Mouse (Mus musculus): ENCODE measurements around the gene Coasy. TPM values are rescaled to one million over a fixed set of nuclear protein-coding genes. Genes with fewer than 3 reads are reported as not detected.

The Coasy gene
- polyA plus RNA-seq, 1 experiment: 0.65 TPM

DNA sequence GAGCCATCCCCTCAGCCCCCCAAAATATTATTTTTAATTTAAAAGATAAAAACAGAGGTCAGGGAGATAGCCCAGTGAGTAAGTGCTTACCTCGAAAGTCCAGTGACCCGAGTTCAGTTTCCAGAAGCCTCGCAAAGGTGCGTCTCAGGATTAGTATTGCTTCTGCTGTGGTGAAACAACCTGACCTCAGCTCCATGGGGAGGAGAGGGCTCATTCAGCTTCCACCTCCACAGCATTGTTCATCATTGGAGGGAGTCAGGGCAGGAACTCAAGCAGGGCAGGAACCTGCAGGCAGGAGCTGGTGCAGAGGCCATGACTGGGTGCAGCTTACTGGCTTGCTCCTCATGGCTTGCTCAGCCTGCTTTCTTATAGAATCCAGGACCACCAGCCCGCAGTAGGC lies 21.3 kb upstream of the Coasy start:
- Histone ChIP-seq H3K4me3 (replicated peaks) (no peak overlapping the region), H3K4me1 (ENCODE audit: control insufficient read depth) (peaks cover 68% of the 10 kb centered on the region), H3K9me3 (ENCODE audit: control insufficient read depth, low read length) (no peaks in the 10 kb centered on the region), H3K27me3 (ENCODE audit: control insufficient read depth) (no peaks in the 10 kb centered on the region), H3K36me3 (ENCODE audit: control insufficient read depth) (peaks cover 99% of the 10 kb centered on the region)
- TF ChIP-seq TAL1 (IDR thresholded peaks at IDR 0.05; ENCODE audit: low read length): no peak
- no peak for TF ChIP-seq GATA1 (IDR thresholded peaks at IDR 0.05; ENCODE audit: low read length)

DNA sequence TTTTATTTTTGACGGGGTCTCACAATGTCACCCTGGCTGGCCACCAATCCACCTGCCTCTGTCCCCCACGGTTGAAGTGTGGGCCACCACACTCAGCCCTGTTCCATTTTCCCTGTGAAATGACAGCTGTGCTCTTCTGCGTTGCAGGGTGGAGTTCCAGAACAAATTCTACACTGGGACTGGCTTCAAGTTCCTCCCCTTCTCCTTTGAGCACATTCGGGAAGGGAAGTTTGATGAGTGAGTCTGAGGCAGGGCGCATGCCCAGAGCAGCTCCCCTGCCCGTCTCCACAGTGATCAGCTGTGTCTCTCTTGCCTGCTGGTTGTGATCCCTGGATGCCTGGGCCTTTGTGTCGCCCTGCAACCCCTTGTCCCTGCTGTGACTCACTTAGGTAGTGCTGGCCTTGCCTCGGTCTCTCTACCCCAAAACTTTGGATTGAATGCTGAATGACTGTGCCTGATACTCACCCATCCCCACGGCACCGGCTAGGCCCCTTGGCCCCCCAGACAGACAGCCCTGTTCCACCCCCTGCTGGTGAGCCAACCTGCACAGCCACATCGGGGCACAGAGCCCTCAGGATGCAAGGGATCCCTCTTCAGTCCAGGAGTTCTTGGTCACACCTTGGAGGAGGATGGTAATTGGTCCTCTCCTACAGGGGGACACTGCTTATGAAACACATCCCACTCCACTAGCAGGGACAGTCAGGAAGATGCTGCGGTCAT lies 20.0 kb upstream of the Coasy start:
- TF ChIP-seq GATA1 (IDR thresholded peaks at IDR 0.05; ENCODE audit: low read length) (no peak), TAL1 (IDR thresholded peaks at IDR 0.05; ENCODE audit: low read length) (no peak)
- H3K27me3 ChIP-seq (ENCODE audit: control insufficient read depth): no peaks in the 10 kb centered on the region
- peaks cover 79% of the 10 kb centered on the region for H3K4me1 ChIP-seq (ENCODE audit: control insufficient read depth)
- H3K36me3 ChIP-seq (ENCODE audit: control insufficient read depth): peaks cover 90% of the 10 kb centered on the region
- H3K9me3 ChIP-seq (ENCODE audit: control insufficient read depth, low read length): no peaks in the 10 kb centered on the region
- no peak overlapping the region for H3K4me3 ChIP-seq (replicated peaks)

DNA sequence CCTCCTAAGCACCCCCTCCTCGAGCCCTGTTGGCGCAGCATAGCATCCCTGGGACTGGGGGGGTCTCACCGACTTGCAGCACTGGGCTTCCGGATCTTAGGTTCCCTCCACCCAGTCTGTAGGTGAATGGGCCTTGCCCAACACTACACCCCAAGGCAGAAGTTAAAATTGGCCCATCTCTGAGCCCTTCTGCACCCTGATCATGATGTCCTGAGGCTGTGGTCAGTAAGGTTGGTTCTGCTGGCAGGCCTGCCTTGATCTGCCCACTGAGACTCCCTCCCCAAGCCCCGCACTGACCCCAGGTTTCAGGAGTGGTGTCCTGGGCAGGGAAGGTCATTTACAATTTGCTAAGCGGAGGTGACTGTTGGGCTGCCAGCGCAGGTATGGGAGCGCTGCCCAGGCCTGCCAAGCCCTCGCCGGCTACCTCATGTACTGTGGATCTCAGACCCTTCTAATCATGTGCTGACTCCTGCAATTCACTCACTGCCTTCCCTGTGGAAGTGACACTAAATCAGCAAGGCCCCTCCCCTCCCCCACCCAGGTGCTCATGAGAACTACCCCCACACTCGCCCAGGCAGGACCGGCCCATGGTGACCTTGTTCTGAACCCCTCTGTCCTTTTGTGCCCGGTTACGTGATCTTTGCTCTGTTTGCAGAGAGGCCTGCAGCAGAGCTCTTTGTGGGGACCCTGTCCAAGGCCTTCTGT lies 19.2 kb upstream of the Coasy start:
- H3K36me3 ChIP-seq (ENCODE audit: control insufficient read depth): peaks cover 82% of the 10 kb centered on the region
- TF ChIP-seq TAL1 (IDR thresholded peaks at IDR 0.05; ENCODE audit: low read length): no peak
- TF ChIP-seq GATA1 (IDR thresholded peaks at IDR 0.05; ENCODE audit: low read length): no peak
- peaks cover 73% of the 10 kb centered on the region for H3K4me1 ChIP-seq (ENCODE audit: control insufficient read depth)

GRCm38 (mm10) chr11:101063676-101064327 lies 18.6 kb upstream of the Coasy start:
- peak; percentile 81 for TF ChIP-seq GATA1 (IDR thresholded peaks at IDR 0.05; ENCODE audit: low read length)
- peak; percentile 93 for TF ChIP-seq TAL1 (IDR thresholded peaks at IDR 0.05; ENCODE audit: low read length)
- peaks cover 76% of the 10 kb centered on the region for H3K36me3 ChIP-seq (ENCODE audit: control insufficient read depth)
- H3K4me1 ChIP-seq (ENCODE audit: control insufficient read depth): peaks cover 66% of the 10 kb centered on the region
- H3K27me3 ChIP-seq (ENCODE audit: control insufficient read depth): peaks cover 13% of the 10 kb centered on the region
- no peaks in the 10 kb centered on the region for H3K9me3 ChIP-seq (ENCODE audit: control insufficient read depth, low read length)
- peak overlapping the region; percentile 43 for H3K4me3 ChIP-seq (replicated peaks)

More for the DNA sequence above, 19.2 kb upstream of the Coasy start:
- Histone ChIP-seq H3K27me3 (ENCODE audit: control insufficient read depth) (peaks cover 6% of the 10 kb centered on the region), H3K9me3 (ENCODE audit: control insufficient read depth, low read length) (no peaks in the 10 kb centered on the region), H3K4me3 (replicated peaks) (peak overlapping the region; percentile 43)

GRCm38 (mm10) chr11:101064462-101064861 lies 17.9 kb upstream of the Coasy start:
- Histone ChIP-seq H3K9me3 (ENCODE audit: control insufficient read depth, low read length) (no peaks in the 10 kb centered on the region), H3K27me3 (ENCODE audit: control insufficient read depth) (peaks cover 19% of the 10 kb centered on the region), H3K4me3 (replicated peaks) (peak overlapping the region; percentile 43), H3K4me1 (ENCODE audit: control insufficient read depth) (peaks cover 69% of the 10 kb centered on the region), H3K36me3 (ENCODE audit: control insufficient read depth) (peaks cover 69% of the 10 kb centered on the region)
- TF ChIP-seq TAL1 (IDR thresholded peaks at IDR 0.05; ENCODE audit: low read length) (no peak), GATA1 (IDR thresholded peaks at IDR 0.05; ENCODE audit: low read length) (no peak)

GRCm38 (mm10) chr11:101065002-101065401 lies 17.4 kb upstream of the Coasy start:
- H3K4me3 ChIP-seq (replicated peaks): no peak overlapping the region
- H3K27me3 ChIP-seq (ENCODE audit: control insufficient read depth): peaks cover 23% of the 10 kb centered on the region
- peaks cover 75% of the 10 kb centered on the region for H3K4me1 ChIP-seq (ENCODE audit: control insufficient read depth)
- no peak for TF ChIP-seq GATA1 (IDR thresholded peaks at IDR 0.05; ENCODE audit: low read length)
- TF ChIP-seq TAL1 (IDR thresholded peaks at IDR 0.05; ENCODE audit: low read length): no peak
- peaks cover 64% of the 10 kb centered on the region for H3K36me3 ChIP-seq (ENCODE audit: control insufficient read depth)
- no peaks in the 10 kb centered on the region for H3K9me3 ChIP-seq (ENCODE audit: control insufficient read depth, low read length)

DNA sequence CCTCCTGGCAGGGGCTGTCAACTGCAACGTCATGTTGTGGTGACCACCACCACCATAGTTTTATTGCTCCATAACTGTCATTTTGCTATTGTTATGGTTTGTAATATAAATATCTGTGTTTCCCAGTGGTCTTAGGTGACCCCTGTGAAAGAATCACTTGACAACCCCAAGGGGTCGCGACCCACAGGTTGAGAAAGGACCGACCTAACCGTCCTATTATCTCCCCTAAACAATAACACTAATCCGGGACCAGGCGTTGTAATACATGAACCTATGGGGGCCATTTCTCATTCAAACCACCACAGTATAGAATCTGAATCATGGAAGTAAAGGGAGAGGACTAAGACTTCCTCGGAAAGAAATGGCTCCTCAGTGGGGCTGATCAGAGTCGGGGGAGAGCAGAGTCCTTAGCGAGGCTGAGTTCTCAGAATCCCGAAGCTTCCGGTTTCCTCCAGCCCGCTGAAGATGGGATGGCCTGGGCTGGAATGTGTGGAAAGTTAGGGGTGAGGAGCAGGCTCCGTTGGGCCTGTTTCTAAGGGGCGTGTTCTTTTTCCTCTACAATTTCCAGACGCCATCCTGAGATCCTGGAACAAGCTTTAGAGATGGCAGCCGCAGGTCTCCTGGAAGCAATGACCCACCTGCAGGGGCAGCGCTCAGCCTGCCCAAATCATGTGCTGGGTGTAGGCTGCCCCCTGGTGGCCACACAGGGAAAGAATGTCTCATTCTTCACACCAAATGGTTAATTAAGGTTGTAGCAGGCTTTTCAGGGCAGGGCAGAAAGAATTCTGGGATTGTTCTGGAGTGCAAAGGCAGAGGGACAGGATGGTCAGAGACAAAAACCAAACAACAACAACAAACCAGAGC lies 15.6 kb upstream of the Coasy start:
- peak overlapping the region; percentile 40 for H3K4me3 ChIP-seq (replicated peaks)
- peaks cover 78% of the 10 kb centered on the region for H3K4me1 ChIP-seq (ENCODE audit: control insufficient read depth)
- TF ChIP-seq TAL1 (IDR thresholded peaks at IDR 0.05; ENCODE audit: low read length) (no peak), GATA1 (IDR thresholded peaks at IDR 0.05; ENCODE audit: low read length) (no peak)
- H3K36me3 ChIP-seq (ENCODE audit: control insufficient read depth): peaks cover 46% of the 10 kb centered on the region
- peaks cover 41% of the 10 kb centered on the region for H3K27me3 ChIP-seq (ENCODE audit: control insufficient read depth)
- no peaks in the 10 kb centered on the region for H3K9me3 ChIP-seq (ENCODE audit: control insufficient read depth, low read length)

- H3K9me3 ChIP-seq (ENCODE audit: control insufficient read depth, low read length): peaks cover 4% of the 10 kb centered on the region; the same call in 1 of the 2 replicates
- peaks cover 18% of the 10 kb centered on the region for H3K36me3 ChIP-seq (ENCODE audit: control insufficient read depth)
- peak within 1 kb of the TSS; percentile 81 for H3K4me3 ChIP-seq (replicated peaks)
- TF ChIP-seq TAL1 (IDR thresholded peaks at IDR 0.05; ENCODE audit: low read length) (no peak), GATA1 (IDR thresholded peaks at IDR 0.05; ENCODE audit: low read length) (no peak)
- peaks cover 61% of the 10 kb centered on the region for H3K27me3 ChIP-seq (ENCODE audit: control insufficient read depth)
- H3K4me1 ChIP-seq (ENCODE audit: control insufficient read depth): peaks cover 52% of the 10 kb centered on the region
These were observed 12.8 kb upstream of the Coasy start, which contains the start of gene Naglu for GRCm38 (mm10) chr11:101069391-101070188. Naglu (plus strand) TSS chr11:101070012.

Measured in erythroblast, embryonic 14.5 days (primary cell).